Mouse (Mus musculus) gastrocnemius, postnatal 4 days (tissue): Measurements from ENCODE around the gene Pou3f3. TPM values are rescaled to one million over a fixed set of nuclear protein-coding genes. Genes with fewer than 3 reads are reported as not detected.

Source experiments
- DNase-seq, 2 experiments: peaks; one replicate each; pipeline ENCODE4 v3.0.0; 2021 to 2022; ENCODE audit warnings: low spot score in 2 of 2, mixed read lengths in 2 of 2
- total RNA-seq, 2 experiments: library from RNA; stranded (reverse); gene quantifications; 2 replicates each; pipeline ENCODE4 v1.2.3; 2021

Pou3f3 gene
- total RNA-seq, 2 experiments from 2014 or later, result 0.05 TPM; not detected in 1

DNA sequence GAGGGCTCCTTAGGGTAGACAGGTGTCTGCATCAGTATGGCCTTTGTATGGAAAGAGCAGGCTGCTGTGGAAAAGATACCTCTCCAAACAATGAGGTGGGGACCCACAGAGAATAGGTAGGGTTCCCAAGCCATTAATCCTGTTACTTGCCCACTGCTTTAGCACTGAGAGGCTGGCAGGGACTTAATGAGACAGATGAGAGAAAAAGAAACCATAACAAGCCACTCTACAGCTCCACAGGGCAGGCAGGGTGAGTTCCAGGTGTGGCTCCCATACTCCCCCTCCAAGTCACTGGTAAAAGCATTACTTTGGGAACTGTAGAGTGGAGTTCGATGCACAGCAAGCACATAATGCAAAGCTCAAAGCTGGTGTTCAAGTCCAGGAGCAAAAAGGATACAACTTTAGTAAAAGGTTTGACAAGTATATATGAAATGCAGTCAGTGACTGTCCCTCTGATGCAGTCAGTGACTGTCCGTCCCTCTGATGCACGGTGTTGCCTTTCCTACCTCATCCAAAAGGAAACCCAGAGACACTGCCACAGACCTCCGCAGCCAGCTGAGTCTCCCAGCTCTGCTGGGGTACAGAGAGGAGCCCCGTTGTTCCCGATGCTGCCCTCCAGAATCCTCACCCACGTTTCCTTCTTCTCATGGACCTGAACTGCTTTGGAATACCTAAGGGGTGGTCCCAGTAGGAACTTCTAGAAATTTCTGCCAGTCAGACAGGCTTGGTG is 14.0 kb downstream of the Pou3f3 start:
- no peak for DNase-seq

- no peak for DNase-seq
These were observed 14.7 kb downstream of the Pou3f3 start for GRCm38 (mm10) chr1:42710234-42710633.

- no peak for DNase-seq
These were observed 15.4 kb downstream of the Pou3f3 start for GRCm38 (mm10) chr1:42710995-42711394.

DNA sequence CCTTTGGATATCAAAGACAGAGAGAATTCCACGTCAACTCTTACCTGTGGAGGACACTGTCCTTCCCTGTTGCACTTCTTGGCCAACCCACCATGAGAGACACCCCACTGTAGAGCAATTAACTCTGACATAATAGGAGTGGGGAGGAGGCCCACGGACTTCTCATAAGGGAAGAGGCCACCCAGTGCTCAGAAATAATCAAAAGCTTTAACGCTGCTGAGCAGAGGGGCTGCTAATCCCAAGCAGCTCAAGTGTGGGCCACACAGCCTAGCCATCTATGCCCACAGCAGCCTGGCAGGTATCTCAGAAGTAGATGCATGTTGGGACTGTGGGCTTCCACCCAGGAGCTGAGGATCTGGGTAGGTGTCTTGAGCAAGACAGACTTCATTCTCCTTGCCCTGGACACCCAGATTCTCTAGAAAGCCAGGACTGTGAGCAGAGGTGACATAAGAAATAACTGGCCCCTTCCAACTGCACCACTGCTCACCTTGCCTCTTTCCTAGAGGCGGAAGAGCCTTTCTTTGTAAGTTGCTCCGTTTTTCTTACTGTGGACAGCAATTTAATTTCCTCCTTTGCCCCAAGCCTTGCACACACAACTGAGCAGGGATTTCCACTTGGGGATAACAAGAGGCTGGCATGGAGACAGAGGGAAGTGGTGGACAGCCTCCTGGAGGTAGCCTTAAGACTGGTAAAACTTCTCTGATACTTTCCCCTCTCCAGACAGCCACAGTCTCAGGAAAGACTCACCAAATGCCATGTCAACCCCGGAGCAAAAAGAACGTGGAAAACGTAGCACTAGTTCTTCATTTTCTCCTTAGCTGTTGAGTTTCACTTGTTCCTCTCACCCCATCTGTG is 16.1 kb downstream of the Pou3f3 start:
- DNase-seq, result no peak

DNA sequence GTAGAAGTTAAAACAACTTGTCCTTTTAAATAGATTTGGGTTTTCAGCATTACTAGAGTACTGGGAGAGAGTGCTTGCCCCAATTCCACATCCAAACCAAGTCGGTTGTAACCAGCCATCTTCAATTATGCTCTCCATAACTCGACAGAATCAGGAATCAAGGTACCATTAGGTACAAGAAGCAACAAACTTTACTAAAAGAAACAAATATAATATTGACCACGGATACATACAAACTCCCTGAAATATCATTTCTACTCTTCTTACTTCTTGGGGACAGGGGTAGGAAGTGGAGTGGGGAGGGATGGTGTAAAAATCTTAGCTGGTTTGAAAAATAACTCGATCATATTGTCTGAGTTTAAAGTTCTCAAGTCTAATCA is 16.7 kb downstream of the Pou3f3 start:
- no peak for DNase-seq

DNA sequence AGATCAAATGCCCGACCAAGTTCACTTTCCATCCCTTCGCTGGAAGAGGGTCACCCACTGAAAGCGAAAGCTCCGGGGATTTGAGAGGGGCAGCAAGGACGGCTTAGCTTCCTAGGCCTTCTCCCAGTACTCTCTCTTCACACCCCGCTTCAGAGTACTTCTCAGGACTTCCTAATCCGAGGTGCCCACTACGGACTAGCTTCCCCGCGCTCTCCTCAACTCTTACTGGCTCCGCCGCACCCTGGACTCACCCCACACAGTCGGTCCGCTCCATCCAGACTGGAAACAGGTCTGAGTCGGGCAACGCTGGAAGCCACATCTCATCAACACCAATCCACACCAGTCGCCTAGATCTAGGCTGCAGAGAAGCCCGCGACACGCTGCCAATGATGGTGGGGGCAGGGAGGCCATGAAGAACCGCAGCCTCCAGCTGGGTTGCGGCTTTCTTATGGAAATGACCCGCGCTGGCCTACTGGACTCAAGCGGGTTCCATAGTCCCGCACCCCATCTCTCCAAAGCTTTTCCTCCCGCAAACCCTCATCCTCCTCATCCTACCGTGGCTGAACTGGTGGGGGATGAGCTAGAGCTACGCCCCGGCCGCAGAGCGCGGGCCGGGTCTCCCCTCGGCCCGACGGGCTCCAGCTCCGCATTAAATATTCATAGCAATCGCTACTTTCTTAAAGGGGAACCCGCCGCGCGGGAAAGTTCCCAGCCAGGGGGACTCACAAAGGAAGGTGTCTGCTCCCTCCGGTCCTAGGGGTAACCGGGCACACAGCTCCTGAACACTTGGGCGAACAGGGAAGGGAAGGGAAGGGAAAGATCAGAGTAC is 17.8 kb downstream of the Pou3f3 start:
- no peak for DNase-seq

DNA sequence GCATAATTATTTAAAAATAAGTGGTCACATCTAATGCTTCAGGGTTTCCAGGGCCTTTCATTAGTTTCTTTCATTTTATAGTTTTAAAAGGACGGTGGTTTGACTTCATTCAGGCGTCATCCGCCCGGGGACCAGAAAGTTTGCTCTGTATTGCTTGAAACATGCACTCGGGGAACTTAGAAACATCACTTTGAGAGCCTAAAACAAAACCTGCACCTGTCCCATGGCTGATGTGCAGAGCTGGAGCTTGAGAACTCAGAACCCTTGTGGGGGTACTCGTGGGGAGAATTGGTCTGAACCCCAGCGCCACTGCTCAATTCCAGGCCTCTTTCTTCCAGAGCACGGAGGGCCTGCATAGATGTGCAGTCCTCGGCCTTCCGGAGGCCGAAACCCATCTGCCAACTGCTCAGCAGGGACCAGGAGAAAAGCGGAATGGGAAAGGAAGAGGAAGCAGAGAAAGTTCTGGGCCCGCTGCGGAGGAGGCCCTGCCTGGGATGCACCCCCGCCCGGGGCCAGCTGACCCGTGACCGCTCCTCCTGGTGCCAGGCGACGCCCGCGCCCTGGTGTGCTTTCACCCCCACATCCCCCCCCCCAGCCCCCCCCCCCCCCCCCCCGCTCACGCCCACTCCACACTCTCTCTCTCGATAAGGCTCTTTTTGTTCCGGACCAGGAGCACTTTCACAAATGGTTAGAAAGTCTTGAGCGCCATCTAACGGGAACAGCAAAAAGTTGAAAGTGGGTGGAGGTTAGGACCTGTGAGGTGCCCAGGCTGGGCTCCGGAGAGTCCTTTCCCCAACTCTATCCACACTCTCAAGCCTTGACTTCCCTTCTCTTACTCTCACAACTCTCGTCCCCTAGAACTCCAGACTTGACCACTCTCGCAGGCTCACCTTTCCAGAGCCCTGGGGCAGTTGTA is 18.7 kb downstream of the Pou3f3 start:
- no peak for DNase-seq

GRCm38 (mm10) chr1:42718549-42718948 is 23.0 kb downstream of the Pou3f3 start:
- DNase-seq, result no peak

- no peak for DNase-seq
These were observed 25.8 kb downstream of the Pou3f3 start for GRCm38 (mm10) chr1:42721353-42721752.

DNA sequence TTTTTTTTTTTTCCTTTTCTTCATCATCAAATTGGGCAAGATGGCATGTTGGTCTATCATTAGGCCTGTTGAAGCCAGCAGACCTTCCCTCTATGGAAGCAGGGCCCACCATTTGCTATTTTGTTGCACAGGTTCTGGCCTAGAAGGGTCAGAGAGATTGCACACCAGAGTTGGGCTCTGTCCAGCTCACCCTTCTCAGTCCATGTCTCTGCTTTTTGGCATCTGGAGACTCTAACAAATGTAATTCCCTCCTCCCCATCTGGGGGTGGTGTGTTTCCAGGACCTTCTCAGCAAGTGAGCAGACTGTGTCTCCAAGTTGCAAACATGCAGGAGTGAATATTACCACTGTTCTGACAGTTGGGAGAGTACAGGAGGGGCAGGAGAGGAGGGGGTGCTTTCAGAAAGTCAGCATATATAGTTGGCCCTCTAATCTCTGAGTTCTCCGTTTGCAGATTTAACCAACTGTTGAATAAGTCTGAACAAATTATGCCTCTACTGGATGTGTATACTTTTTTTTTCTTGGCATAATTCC is 28.3 kb downstream of the Pou3f3 start:
- DNase-seq, result no peak

GRCm38 (mm10) chr1:42724881-42725280 is 29.3 kb downstream of the Pou3f3 start:
- DNase-seq, result no peak

DNA sequence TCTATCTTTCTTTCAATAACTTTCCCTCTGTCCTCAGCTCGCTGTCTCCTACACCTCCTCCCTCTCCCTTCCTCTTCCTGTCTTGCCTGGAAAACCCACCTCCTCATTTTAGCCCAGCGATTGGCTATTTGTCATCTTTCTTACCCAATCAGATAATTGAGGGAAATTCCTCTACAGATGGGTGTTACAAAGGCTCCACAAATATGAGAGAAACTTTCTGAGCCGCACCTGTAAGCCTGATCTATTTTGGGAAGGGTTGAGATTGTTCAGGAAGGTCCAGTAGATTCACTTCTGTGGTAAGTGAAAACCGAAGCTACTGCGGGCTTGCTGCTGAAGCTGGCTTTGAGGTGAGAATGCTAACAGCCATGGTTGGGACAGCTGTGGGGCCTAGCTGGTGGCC is 31.6 kb downstream of the Pou3f3 start:
- no peak for DNase-seq

DNA sequence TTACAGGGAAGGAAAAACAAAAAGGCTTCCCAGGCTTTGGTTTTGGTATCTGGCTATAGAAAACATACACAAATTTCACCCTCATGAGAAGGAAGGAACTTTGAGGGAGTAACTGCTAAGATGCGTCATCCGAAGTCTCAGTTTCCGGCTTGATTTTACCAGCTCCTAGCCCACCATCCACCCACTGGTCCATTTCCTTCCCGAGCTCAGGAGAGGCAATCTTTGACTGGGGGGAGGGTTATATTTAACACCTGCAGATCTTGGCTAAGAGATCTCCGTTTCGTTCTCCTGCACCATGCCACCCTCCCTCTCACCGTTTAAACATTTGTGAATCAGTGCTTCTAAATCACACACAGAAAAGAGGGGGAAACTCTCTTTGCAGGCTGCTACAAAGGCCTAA is 32.1 kb downstream of the Pou3f3 start:
- DNase-seq, result no peak

- DNase-seq, result no peak
These were observed 46.0 kb downstream of the Pou3f3 start for GRCm38 (mm10) chr1:42741383-42742241.

- no peak for DNase-seq
These were observed 46.6 kb downstream of the Pou3f3 start for GRCm38 (mm10) chr1:42742242-42742560.

DNA sequence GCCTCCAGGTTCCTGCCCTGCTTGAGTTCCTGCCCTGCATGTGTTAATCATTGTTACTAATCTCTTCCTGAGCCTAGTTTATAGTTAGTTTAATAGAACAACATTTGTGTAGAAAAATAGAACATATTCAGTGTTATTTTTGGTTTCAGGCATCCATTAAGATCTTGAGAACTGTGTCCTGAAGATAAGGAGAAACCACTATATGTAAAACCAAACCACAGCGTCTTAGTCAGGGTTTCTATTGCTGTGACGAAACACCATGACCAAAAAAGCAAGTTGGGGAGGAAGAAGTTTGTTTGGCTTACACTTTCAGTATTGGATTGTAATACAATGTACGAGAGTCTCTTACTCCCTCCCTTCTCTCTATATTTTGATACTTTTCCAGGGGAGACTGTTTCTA is 49.5 kb downstream of the Pou3f3 start:
- no peak for DNase-seq

GRCm38 (mm10) chr1:42749536-42750292 is 54.1 kb downstream of the Pou3f3 start:
- no peak for DNase-seq
